Mouse (Mus musculus): ENCODE results near the gene Schip1. TPM values are rescaled to one million over a fixed set of nuclear protein-coding genes. Genes with fewer than 3 reads are reported as not detected.

The Schip1 gene
- polyA plus RNA-seq, 1 experiment from 2014 or later = 27.6 TPM

- peak overlapping the region; percentile 28; the same call in 1 of the 2 replicates for H3K9ac ChIP-seq (ENCODE audit: low read length)
- peak; percentile 10; the same call in 1 of the 2 replicates for ATAC-seq (ENCODE audit: low FRiP score, low TSS enrichment)
- no peaks in the 10 kb centered on the region for H3K36me3 ChIP-seq (ENCODE audit: control insufficient read depth, insufficient read depth, low read length)
- peak overlapping the region; percentile 74 for H3K4me3 ChIP-seq (ENCODE audit: low read depth, low read length)
- 29% methylated on average over 3 of the region's 3 CpGs for WGBS
- no peak for DNase-seq (ENCODE audit: low spot score)
- TF ChIP-seq EP300 (optimal IDR thresholded peaks at IDR 0.05) (no peak), CTCF (IDR thresholded peaks at IDR 0.05; ENCODE audit: low read depth) (no peak)
- H3K27ac ChIP-seq (replicated peaks) = peak overlapping the region; percentile 98
- no peaks in the 10 kb centered on the region for H3K9me3 ChIP-seq (ENCODE audit: control insufficient read depth, low read length)
- peak overlapping the region; percentile 93 for H3K4me2 ChIP-seq (replicated peaks; ENCODE audit: low read depth)
- H3K4me1 ChIP-seq (replicated peaks; ENCODE audit: control insufficient read depth, insufficient read depth) = 0 out of 2 replicates have a peak, but pooled peaks cover 2% of the 10 kb centered on the region
- no peaks in the 10 kb centered on the region for H3K27me3 ChIP-seq (ENCODE audit: control insufficient read depth, insufficient read depth, low read length)
These were observed 427.9 kb downstream of the Schip1 start for GRCm38 (mm10) chr3:68492513-68492912.

GRCm38 (mm10) chr3:68493170-68493585 lies 428.6 kb downstream of the Schip1 start:
- DNase-seq (ENCODE audit: low spot score) (peak; percentile 75), ATAC-seq (ENCODE audit: low FRiP score, low TSS enrichment) (peak; percentile 90)
- Histone ChIP-seq H3K4me1 (replicated peaks; ENCODE audit: control insufficient read depth, insufficient read depth) (0 out of 2 replicates have a peak, but pooled peaks cover 2% of the 10 kb centered on the region), H3K9me3 (ENCODE audit: control insufficient read depth, low read length) (no peaks in the 10 kb centered on the region), H3K27me3 (ENCODE audit: control insufficient read depth, insufficient read depth, low read length) (no peaks in the 10 kb centered on the region), H3K4me2 (replicated peaks; ENCODE audit: low read depth) (peak overlapping the region; percentile 93), H3K36me3 (ENCODE audit: control insufficient read depth, insufficient read depth, low read length) (no peaks in the 10 kb centered on the region), H3K27ac (replicated peaks) (peak overlapping the region; percentile 98), H3K4me3 (ENCODE audit: low read depth, low read length) (peak overlapping the region; percentile 74), H3K9ac (ENCODE audit: low read length) (peak overlapping the region; percentile 81)
- no peak for TF ChIP-seq CTCF (IDR thresholded peaks at IDR 0.05; ENCODE audit: low read depth)
- no peak for TF ChIP-seq EP300 (optimal IDR thresholded peaks at IDR 0.05)
- WGBS = 4% methylated on average over 12 of the region's 12 CpGs

- DNase-seq (ENCODE audit: low spot score) (peak; percentile 83), ATAC-seq (ENCODE audit: low FRiP score, low TSS enrichment) (peak; percentile 81)
- Histone ChIP-seq H3K27ac (replicated peaks) (peak overlapping the region; percentile 98), H3K36me3 (ENCODE audit: control insufficient read depth, insufficient read depth, low read length) (no peaks in the 10 kb centered on the region), H3K9me3 (ENCODE audit: control insufficient read depth, low read length) (no peaks in the 10 kb centered on the region), H3K4me1 (replicated peaks; ENCODE audit: control insufficient read depth, insufficient read depth) (0 out of 2 replicates have a peak, but pooled peaks cover 2% of the 10 kb centered on the region), H3K9ac (ENCODE audit: low read length) (peak overlapping the region; percentile 81), H3K4me3 (ENCODE audit: low read depth, low read length) (peak overlapping the region; percentile 74), H3K27me3 (ENCODE audit: control insufficient read depth, insufficient read depth, low read length) (no peaks in the 10 kb centered on the region), H3K4me2 (replicated peaks; ENCODE audit: low read depth) (peak overlapping the region; percentile 93)
- 0% methylated on average over 58 of the region's 70 CpGs for WGBS
- TF ChIP-seq EP300 (optimal IDR thresholded peaks at IDR 0.05) (no peak), CTCF (IDR thresholded peaks at IDR 0.05; ENCODE audit: low read depth) (peak; percentile 42)
These were observed 429.1 kb downstream of the Schip1 start for GRCm38 (mm10) chr3:68493586-68494295.

GRCm38 (mm10) chr3:68494296-68495095 lies 429.9 kb downstream of the Schip1 start:
- ATAC-seq (ENCODE audit: low FRiP score, low TSS enrichment) (peak; percentile 13; the same call in 1 of the 2 replicates), DNase-seq (ENCODE audit: low spot score) (peak; percentile 40)
- peak overlapping the region; percentile 98 for H3K27ac ChIP-seq (replicated peaks)
- 0 out of 2 replicates have a peak, but pooled peaks cover 2% of the 10 kb centered on the region for H3K4me1 ChIP-seq (replicated peaks; ENCODE audit: control insufficient read depth, insufficient read depth)
- H3K36me3 ChIP-seq (ENCODE audit: control insufficient read depth, insufficient read depth, low read length) = no peaks in the 10 kb centered on the region
- TF ChIP-seq EP300 (optimal IDR thresholded peaks at IDR 0.05) = no peak
- no peak for TF ChIP-seq CTCF (IDR thresholded peaks at IDR 0.05; ENCODE audit: low read depth)
- no peaks in the 10 kb centered on the region for H3K27me3 ChIP-seq (ENCODE audit: control insufficient read depth, insufficient read depth, low read length)
- H3K9ac ChIP-seq (ENCODE audit: low read length) = peak overlapping the region; percentile 81
- H3K9me3 ChIP-seq (ENCODE audit: control insufficient read depth, low read length) = no peaks in the 10 kb centered on the region
- peak overlapping the region; percentile 74 for H3K4me3 ChIP-seq (ENCODE audit: low read depth, low read length)
- H3K4me2 ChIP-seq (replicated peaks; ENCODE audit: low read depth) = peak overlapping the region; percentile 93
- whole genome bisulfite sequencing = under 1% methylated on average over 67 of the region's 68 CpGs

GRCm38 (mm10) chr3:68495096-68495735 lies 430.6 kb downstream of the Schip1 start:
- Histone ChIP-seq H3K27me3 (ENCODE audit: control insufficient read depth, insufficient read depth, low read length) (no peaks in the 10 kb centered on the region), H3K4me3 (ENCODE audit: low read depth, low read length) (peak overlapping the region; percentile 74), H3K9ac (ENCODE audit: low read length) (peak overlapping the region; percentile 81), H3K4me2 (replicated peaks; ENCODE audit: low read depth) (peak overlapping the region; percentile 93), H3K27ac (replicated peaks) (peak overlapping the region; percentile 98), H3K36me3 (ENCODE audit: control insufficient read depth, insufficient read depth, low read length) (no peaks in the 10 kb centered on the region), H3K4me1 (replicated peaks; ENCODE audit: control insufficient read depth, insufficient read depth) (0 out of 2 replicates have a peak, but pooled peaks cover 2% of the 10 kb centered on the region), H3K9me3 (ENCODE audit: control insufficient read depth, low read length) (no peaks in the 10 kb centered on the region)
- ATAC-seq (ENCODE audit: low FRiP score, low TSS enrichment) = no peak
- TF ChIP-seq CTCF (IDR thresholded peaks at IDR 0.05; ENCODE audit: low read depth) (peak; percentile 30; the same call in 1 of the 2 replicates), EP300 (optimal IDR thresholded peaks at IDR 0.05) (no peak)
- under 1% methylated on average over 38 of the region's 38 CpGs for WGBS
- DNase-seq (ENCODE audit: low spot score) = peak; percentile 53

All from stomach, postnatal 0 days (tissue).